Mouse (Mus musculus) spleen, adult 2 months (tissue): ENCODE data around the gene Dusp8.

Experiments used
- CTCF ChIP-seq: fragments of 200-500 bp; IDR thresholded peaks from 2 replicates; pipeline ENCODE4 v1.5.1; 2011; ENCODE audit warnings: mild to moderate bottlenecking, inconsistent platforms; ENCODE audit not compliant: insufficient read depth, insufficient read length, insufficient replicate concordance; ENCODE audit errors: extremely low read depth
- POLR2A ChIP-seq: fragments of 200-500 bp; IDR thresholded peaks from 2 replicates; pipeline ENCODE4 v1.6.1; 2011; ENCODE audit warnings: low read depth, low read length, inconsistent platforms

DNA sequence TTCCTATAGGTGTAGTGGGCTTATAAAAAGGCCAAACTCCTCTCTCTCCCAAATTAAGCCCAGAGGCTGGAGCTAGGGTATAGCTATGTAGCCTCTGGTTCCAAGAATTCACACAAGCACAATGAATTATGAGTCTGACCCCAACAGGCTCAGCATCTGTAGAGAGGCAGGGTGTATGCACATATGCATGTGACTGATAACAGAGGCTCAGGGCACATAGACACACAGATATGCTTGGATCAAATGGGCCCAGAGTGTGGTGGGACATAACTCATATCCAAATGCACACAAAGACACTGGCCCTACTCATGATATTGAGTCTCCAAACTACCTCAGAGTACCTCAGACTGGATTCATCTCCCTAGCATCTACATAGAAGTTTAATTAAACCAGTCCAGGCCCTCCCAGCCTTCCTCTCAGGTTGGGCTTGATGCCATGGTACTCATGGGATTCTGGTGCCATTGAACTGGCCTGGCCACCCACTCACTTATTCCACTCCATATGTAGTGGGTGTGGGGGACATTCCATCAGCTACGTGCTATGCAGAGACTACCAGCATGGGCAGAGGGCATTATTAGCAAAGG is 8.5 kb downstream of the Dusp8 start:
- TF ChIP-seq CTCF (no peak), POLR2A (no peak)
